Mouse (Mus musculus) G1E (cell line): Measurements from ENCODE around the gene Zbp1. TPM values are rescaled to one million over a fixed set of nuclear protein-coding genes. Genes with fewer than 3 reads are reported as not detected.
A peak's percentile ranks its signal among the peaks of the same experiment; 100 is the strongest.

ENCODE experiments used
- ATAC-seq: 2 replicates; pipeline ENCODE4 v1.8.0; 2016; ENCODE audit warnings: mild to moderate bottlenecking; ENCODE audit not compliant: insufficient number of reproducible peaks, poor library complexity, low FRiP score, severe bottlenecking; ENCODE audit errors: extremely low read depth
- DNase-seq: peaks from one replicate; pipeline ENCODE4 v3.0.0; 2012; ENCODE audit warnings: low spot score
- H3K27me3 ChIP-seq: 2 replicates; pipeline ENCODE4 v1.6.1; 2012; ENCODE audit warnings: mild to moderate bottlenecking, low read length, inconsistent platforms; ENCODE audit not compliant: insufficient read depth
- H3K36me3 ChIP-seq: replicated peaks from 2 replicates; pipeline ENCODE3; 2012; ENCODE audit warnings: mild to moderate bottlenecking, inconsistent platforms
- H3K4me1 ChIP-seq: 2 replicates; pipeline ENCODE4 v1.6.1; 2012; ENCODE audit warnings: low read depth, low read length, inconsistent platforms, mixed read lengths; ENCODE audit not compliant: insufficient read depth
- H3K4me3 ChIP-seq: 2 replicates; pipeline ENCODE4 v1.5.1; 2012; ENCODE audit warnings: low read depth, mild to moderate bottlenecking, inconsistent platforms, low read length, moderate library complexity, mixed read lengths
- H3K9me3 ChIP-seq: replicated peaks from 2 replicates; pipeline ENCODE4 v1.6.1; 2012; ENCODE audit warnings: inconsistent platforms
- CTCF ChIP-seq: IDR thresholded peaks from 2 replicates; pipeline ENCODE4 v1.5.1; 2012; ENCODE audit warnings: low read depth, low read length, inconsistent platforms, mixed read lengths
- GATA1 ChIP-seq: IDR thresholded peaks from 2 replicates; pipeline ENCODE4 v1.6.1; 2012; ENCODE audit warnings: borderline replicate concordance, low read length, inconsistent platforms, mixed read lengths
- GATA2 ChIP-seq: IDR thresholded peaks from 2 replicates; pipeline ENCODE4 v1.6.1; 2012; ENCODE audit warnings: low read depth, low read length, inconsistent platforms, borderline replicate concordance
- POLR2AphosphoS5 ChIP-seq: IDR thresholded peaks from 2 replicates; pipeline ENCODE4 v1.6.1; 2012; ENCODE audit warnings: low read depth, low read length, inconsistent platforms; ENCODE audit not compliant: insufficient replicate concordance
- TAL1 ChIP-seq: conservative IDR thresholded peaks from 2 replicates; pipeline ENCODE4 v1.6.1; 2012; ENCODE audit warnings: low read depth, low read length, inconsistent platforms, mixed read lengths
- polyA plus RNA-seq: library from polyadenylated mRNA; stranded (reverse); fragments of >175 nt; gene quantifications from 2 replicates; pipeline ENCODE4 v1.2.3, GENCODE M21; 2012
- total RNA-seq, 2 experiments: library from RNA; stranded (forward) in 1 of 2; stranded (reverse) in 1 of 2; fragments of 200-1000 nt in 1 of 2; fragments of >200 nt in 1 of 2; fragmentation: Nextera tagmentation in 1 of 2; gene quantifications; 2 replicates each; pipeline ENCODE4 v1.2.3; 2014 to 2017

The Zbp1 gene
- total and polyA plus RNA-seq, 3 experiments: 0.11 TPM; not detected in 2

- Histone ChIP-seq H3K9me3 (peaks cover 99% of the 10 kb centered on the region), H3K4me3 (no peak overlapping the region), H3K4me1 (no peaks in the 10 kb centered on the region), H3K36me3 (no peaks in the 10 kb centered on the region), H3K27me3 (no peaks in the 10 kb centered on the region)
- no peak for DNase-seq
- no peak for TF ChIP-seq GATA2
- no peak for ATAC-seq
Measured at GRCm38 (mm10) chr2:173261497-173261896, 42.8 kb upstream of the Zbp1 start.

GRCm38 (mm10) chr2:173258459-173259091 lies 39.9 kb upstream of the Zbp1 start:
- DNase-seq: no peak
- H3K4me1 ChIP-seq: no peaks in the 10 kb centered on the region
- no peaks in the 10 kb centered on the region for H3K27me3 ChIP-seq
- TF ChIP-seq TAL1 (no peak), GATA2 (no peak), POLR2AphosphoS5 (no peak), GATA1 (no peak), CTCF (no peak)
- peaks cover 96% of the 10 kb centered on the region for H3K9me3 ChIP-seq
- ATAC-seq: no peak
- H3K36me3 ChIP-seq: no peaks in the 10 kb centered on the region
- H3K4me3 ChIP-seq: peak overlapping the region; percentile 22; the same call in 1 of the 2 replicates

GRCm38 (mm10) chr2:173257610-173258009 lies 38.9 kb upstream of the Zbp1 start:
- Histone ChIP-seq H3K27me3 (no peaks in the 10 kb centered on the region), H3K9me3 (peaks cover 95% of the 10 kb centered on the region), H3K4me3 (no peak overlapping the region; the same call in 1 of the 2 replicates), H3K36me3 (no peaks in the 10 kb centered on the region), H3K4me1 (no peaks in the 10 kb centered on the region)
- ATAC-seq (no peak), DNase-seq (no peak)
- TF ChIP-seq GATA1: no peak
- no peak for TF ChIP-seq CTCF
- TF ChIP-seq TAL1: no peak
- TF ChIP-seq POLR2AphosphoS5: no peak
- TF ChIP-seq GATA2: no peak

- TF ChIP-seq GATA1: no peak
- no peak for TF ChIP-seq CTCF
- no peak for TF ChIP-seq GATA2
- no peak for TF ChIP-seq POLR2AphosphoS5
- TF ChIP-seq TAL1: no peak
- H3K9me3 ChIP-seq: peaks cover 95% of the 10 kb centered on the region
- no peaks in the 10 kb centered on the region for H3K4me1 ChIP-seq
- H3K36me3 ChIP-seq: no peaks in the 10 kb centered on the region
- ATAC-seq: no peak
- DNase-seq: no peak
- H3K27me3 ChIP-seq: no peaks in the 10 kb centered on the region
- no peak overlapping the region for H3K4me3 ChIP-seq
Measured at GRCm38 (mm10) chr2:173256552-173256949, 37.8 kb upstream of the Zbp1 start.

- Histone ChIP-seq H3K27me3 (no peaks in the 10 kb centered on the region), H3K36me3 (no peaks in the 10 kb centered on the region), H3K9me3 (peaks cover 95% of the 10 kb centered on the region), H3K4me3 (no peak overlapping the region), H3K4me1 (no peaks in the 10 kb centered on the region)
- no peak for ATAC-seq
- no peak for DNase-seq
- TF ChIP-seq CTCF (no peak), TAL1 (no peak), POLR2AphosphoS5 (no peak), GATA2 (no peak), GATA1 (no peak)
Measured at GRCm38 (mm10) chr2:173255810-173256551, 37.3 kb upstream of the Zbp1 start.

- H3K4me3 ChIP-seq: no peak overlapping the region
- H3K36me3 ChIP-seq: no peaks in the 10 kb centered on the region
- no peaks in the 10 kb centered on the region for H3K4me1 ChIP-seq
- peaks cover 95% of the 10 kb centered on the region for H3K9me3 ChIP-seq
- H3K27me3 ChIP-seq: no peaks in the 10 kb centered on the region
- DNase-seq: no peak
- TF ChIP-seq TAL1: no peak
- ATAC-seq: no peak
Measured at GRCm38 (mm10) chr2:173253761-173254662, 35.3 kb upstream of the Zbp1 start.
